Mouse (Mus musculus) neural tube, embryonic 10.5 days (tissue): Measurements from ENCODE around the gene Pllp.

Experiments
- DNase-seq: peaks from one replicate; pipeline ENCODE4 v3.0.0-alpha.2; 2017; ENCODE audit warnings: low spot score; ENCODE audit errors: extremely low spot score

Gene Pllp

DNA sequence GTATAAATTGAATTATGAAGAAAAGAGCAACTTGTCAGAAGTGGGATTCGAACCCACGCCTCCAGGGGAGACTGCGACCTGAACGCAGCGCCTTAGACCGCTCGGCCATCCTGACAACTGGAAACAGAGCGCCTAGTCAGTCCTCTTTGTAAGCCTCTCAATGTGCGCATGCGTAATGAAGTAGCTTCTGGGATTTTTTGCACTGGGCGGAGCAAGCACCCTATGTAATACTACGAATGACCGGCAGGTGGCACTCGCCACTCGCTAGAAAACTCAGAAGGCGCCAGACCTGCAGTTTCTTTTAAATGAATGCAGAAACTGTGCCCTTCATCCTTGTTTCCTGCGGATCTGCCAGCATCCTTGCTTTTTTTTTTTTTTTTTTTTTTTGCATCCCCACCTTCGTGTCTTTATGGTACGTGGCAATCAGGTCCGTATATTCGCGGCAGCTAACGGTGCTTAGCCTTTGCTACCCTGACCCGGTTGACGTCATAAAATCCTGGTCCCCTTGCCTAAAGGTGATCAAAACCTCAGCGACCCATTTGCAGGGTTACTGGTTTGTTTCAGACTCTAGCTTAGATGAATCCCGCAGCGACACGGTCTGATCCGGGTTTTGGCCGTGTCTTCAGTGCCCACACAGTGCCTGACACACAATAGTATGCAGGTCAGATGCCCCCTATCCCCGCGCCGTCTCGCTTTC is 8.0 kb upstream of the Pllp start:
- peak; percentile 100 for DNase-seq

DNA sequence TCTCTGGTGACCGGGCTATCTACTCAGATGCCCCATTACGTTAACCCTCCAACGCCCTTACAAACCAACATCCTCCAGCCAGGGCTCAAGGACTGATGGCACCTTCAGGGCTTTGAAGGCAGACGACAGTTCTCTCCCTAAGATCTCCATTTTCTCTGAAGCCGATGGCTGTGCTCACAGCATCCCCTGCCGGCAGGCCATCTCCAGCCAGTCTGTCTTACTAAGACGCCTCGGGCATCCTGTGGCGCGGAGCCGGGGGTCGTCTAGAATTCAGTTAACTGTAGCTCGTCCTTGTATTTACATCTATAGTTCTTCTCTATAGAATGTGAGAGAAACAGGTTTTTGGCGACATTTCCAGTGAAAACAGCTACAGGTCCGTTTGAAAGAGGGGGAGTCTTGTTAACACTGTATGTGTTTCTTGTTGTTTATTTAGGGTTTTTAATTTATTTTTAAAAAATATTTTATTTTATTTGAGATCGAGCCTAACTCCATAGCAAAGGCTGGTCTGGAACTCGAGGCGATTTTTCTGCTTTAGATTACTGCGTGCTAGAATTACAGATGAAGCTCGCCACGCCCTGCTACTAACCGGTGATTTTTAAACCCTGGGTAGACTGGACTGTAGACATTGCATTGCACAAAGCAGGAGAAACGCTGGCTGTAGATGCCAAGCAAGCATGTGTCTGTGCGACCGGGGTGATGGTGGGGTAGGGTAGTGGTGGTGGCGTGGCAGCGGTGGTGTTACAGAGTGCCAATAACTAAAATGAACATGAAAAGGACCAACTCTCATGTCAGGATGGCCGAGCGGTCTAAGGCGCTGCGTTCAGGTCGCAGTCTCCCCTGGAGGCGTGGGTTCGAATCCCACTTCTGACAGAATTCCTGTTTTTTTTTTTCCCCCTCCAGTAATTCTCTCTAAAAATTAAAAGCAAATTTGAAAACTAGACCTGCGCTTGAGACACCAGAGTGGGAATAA is 7.1 kb upstream of the Pllp start:
- peak; percentile 83 for DNase-seq

- no peak for DNase-seq
These were observed 6.1 kb upstream of the Pllp start for GRCm38 (mm10) chr8:94702156-94702555.

GRCm38 (mm10) chr8:94700421-94700935 is 4.4 kb upstream of the Pllp start:
- DNase-seq = no peak

- DNase-seq = no peak
These were observed 3.3 kb upstream of the Pllp start for GRCm38 (mm10) chr8:94699366-94699765.

DNA sequence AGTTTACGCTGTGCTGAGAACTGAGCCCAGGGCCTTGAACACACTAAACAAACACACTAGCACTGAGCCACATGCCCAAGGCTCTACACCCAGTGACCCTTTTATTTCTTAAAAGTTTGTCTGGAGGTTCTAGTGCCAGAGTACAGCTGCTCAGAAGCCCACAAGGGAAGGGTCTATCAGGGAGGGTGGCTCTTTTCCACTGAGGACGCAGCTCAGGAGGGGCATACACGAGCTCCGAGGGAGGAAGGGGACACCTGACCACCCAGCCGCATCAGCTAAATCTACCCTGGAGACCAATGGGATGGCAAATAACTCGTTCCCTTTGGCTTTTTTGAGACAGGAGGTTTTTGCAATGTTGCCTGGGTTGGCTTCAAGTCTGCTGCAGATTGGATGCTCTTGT is 1.9 kb upstream of the Pllp start:
- DNase-seq = no peak

GRCm38 (mm10) chr8:94696566-94696965 is 488 bp upstream of the Pllp start:
- no peak for DNase-seq

GRCm38 (mm10) chr8:94695341-94695993 is 611 bp downstream of the Pllp start:
- peak; percentile 53 for DNase-seq

GRCm38 (mm10) chr8:94694701-94695100 is 1.4 kb downstream of the Pllp start:
- DNase-seq = no peak

DNA sequence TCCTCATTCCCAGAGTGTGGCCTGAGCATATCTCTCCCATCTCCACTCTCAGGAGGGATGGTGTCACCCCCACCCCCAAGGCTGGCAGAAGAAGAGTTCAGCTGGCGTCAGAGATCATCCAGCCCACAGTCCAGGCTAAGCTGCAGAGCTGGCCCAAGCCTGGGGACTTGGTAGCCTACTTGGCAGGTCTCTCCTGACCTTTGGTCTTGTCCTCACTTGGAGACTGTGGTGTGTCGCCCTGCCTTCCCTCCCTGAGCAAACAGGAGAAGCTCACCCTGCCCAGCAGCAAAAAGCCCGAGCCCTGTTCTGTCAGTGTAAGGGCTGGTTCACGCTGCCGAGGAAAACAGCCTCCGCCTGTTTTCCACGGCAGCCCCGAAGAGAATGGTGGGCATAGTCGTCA is 10.1 kb downstream of the Pllp start:
- no peak for DNase-seq

GRCm38 (mm10) chr8:94684287-94684686 is 11.8 kb downstream of the Pllp start:
- DNase-seq = no peak

GRCm38 (mm10) chr8:94682732-94683524 is 13.2 kb downstream of the Pllp start:
- DNase-seq = no peak

DNA sequence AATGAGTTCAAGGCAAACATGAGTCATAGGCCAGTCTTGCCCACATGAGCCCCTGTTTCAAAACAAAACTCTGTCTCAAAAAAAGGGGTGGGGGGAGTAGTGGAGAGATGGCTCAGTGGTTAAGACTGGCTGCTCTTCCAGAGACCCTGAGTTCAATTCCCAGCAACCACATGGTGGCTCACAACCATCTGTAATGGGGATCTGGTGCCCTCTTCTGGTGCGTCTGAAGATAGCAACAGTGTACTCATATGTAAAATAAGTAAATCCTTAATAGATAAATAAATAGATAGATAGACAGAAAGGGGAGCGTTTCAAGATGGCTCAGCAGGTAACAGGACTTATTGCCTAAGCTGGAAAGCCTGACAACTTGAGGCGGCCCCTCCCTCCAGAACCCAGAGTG is 15.7 kb downstream of the Pllp start:
- DNase-seq = no peak

DNA sequence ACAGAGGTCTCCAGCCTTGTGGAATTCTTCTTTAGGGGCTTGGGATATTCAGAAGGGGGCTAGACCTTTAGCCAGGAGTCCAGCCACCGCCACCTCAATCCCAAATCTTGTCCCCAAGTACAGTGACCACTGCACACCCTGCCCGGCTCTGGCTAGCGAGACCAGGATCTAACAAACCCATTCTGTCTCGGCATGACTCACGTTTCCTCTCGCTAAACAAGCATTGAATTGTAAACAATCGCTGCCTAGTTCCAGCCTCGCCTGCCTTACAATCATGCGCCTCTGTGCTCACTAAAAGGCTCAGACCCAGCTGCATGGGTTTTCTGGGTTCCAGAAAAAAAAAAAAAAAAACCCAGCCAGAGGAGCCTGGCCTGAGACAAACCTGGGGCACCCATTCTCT is 17.5 kb downstream of the Pllp start:
- no peak for DNase-seq

DNA sequence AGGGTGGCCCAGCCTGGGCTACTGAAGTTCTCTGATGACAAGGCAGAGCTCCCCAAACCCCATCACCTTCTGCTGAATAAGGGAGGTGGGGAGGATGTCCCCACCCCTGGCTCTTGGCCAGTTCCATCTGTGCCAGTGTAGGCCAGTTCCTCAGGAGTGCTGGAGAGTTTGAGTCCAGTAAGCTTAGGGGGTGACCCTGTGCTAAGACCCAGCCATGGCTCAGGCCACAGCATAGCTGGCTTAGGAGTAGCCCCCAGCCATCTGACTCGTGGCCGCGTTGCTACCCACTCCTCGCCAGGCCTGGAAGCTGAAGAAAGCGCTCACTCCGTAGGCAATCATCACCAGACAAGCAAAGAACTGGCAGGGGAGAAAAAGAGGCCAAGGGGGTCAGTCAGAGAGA is 20.2 kb downstream of the Pllp start:
- DNase-seq = no peak

GRCm38 (mm10) chr8:94674384-94674783 is 21.7 kb downstream of the Pllp start:
- no peak for DNase-seq

DNA sequence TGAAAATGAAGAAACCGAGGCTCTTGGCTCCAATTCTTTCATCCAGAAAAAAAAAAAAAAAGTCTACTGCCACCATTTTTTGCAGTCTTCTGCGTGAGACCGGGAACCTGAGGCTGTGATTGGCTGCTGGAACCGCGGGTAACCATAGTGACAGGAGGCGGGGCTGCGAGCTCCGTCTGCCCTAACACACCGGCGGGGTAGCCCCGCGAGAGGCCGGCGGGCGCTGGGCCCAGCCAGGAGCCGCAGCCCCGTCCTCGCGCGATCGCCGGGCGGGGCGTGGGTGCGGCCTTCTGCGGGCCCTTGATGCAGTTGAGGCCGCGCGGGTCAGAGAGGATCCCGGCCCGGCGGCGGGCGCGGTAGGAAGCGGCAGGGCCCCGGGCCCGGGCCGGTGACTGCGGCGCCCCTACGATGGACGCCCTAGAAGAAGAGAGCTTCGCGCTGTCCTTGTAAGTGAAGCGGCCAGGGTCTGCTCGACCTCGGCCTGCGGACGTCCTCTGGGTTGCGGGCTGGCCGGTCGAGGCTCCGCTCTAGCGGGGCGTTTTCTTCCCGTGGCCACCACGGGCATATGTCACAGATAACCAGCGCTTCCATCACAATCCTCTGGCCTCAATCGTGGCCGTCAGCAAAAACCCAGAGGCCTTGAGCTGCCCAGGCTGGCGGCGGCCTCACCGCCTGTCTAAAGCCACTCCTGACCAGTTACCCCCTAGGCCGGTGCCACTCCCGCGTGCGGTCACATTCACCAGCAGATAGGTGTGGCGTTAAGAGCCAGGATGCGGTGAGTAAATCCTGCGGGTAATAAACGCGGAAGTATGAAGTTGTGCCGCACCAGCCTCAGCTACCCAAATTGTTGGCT is 29.4 kb downstream of the Pllp start, which contains the start of gene Arl2bp:
Arl2bp (plus strand) TSS at position 145 of the 853 bp plus-strand sequence.
- peak; percentile 92 for DNase-seq

DNA sequence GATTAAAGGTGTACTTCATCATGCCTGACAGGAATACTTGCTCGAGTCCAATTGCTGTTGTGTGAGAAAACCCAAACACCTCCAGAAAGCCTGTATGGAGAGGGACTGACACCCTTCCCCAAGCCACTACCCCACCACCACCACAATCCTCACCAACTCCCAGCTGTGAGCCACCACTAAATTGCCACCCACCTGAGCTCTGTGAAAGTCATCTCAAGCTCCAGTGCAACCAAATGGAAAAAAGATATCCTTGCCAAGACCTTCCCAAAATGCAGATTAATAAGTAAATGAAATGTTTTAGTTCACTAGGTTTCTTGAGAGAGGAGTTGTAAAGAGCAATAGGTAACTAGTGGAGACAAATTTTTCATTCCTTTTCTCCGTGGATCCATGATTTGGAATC is 31.4 kb downstream of the Pllp start:
- no peak for DNase-seq

DNA sequence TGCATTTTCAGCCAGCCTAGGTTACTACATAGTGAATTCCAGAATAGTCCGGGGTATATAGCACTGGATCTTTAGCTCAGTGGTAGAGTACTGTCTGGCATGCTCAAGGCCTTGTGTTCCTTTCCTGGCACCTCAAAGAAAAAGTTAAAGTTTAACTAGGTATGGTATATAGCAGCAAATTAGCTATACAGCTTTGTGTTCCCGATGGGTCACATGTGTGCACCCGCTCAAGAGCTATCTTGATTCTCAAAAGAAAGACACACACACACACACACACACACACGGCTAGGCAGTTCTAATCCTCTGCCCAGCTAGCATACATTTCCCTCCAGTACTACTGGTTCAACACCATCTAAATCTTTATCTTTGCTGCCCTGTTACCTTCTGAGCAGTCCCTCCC is 35.7 kb downstream of the Pllp start:
- no peak for DNase-seq

- DNase-seq = no peak
These were observed 38.0 kb downstream of the Pllp start for GRCm38 (mm10) chr8:94658031-94658430.
